Mouse (Mus musculus) heart, embryonic 12.5 days (tissue): ENCODE measurements at regions not wholly inside any gene's neighbourhood (a gene's known extent, or its start where the extent isn't known, plus 50 kb on each side); places are given as distances from the start of the nearest gene placed in this dataset.

Source experiments
- ATAC-seq: fragments of 200-750 bp; cut with Nextera tagmentation; 2 replicates; pipeline ENCODE4 v1.8.0; 2017; ENCODE audit warnings: moderate TSS enrichment, moderate library complexity; ENCODE audit not compliant: insufficient number of reproducible peaks, low FRiP score
- H3K27ac ChIP-seq: fragments of 300-500 bp; sonication (generic); 2 replicates; pipeline ENCODE4 v1.5.1; 2016; ENCODE audit warnings: mild to moderate bottlenecking, moderate library complexity; ENCODE audit not compliant: poor library complexity, severe bottlenecking
- H3K27me3 ChIP-seq: fragments of 300-500 bp; sonication (generic); replicated peaks from 2 replicates; pipeline ENCODE4 v1.6.1; 2016; ENCODE audit warnings: mild to moderate bottlenecking, moderate library complexity
- H3K36me3 ChIP-seq: fragments of 300-500 bp; sonication (generic); 2 replicates; pipeline ENCODE4 v1.6.1; 2016; ENCODE audit warnings: mild to moderate bottlenecking, moderate library complexity
- H3K4me1 ChIP-seq: fragments of 300-500 bp; sonication (generic); replicated peaks from 2 replicates; pipeline ENCODE4 v1.6.1; 2016; ENCODE audit warnings: mild to moderate bottlenecking
- H3K4me2 ChIP-seq: fragments of 300-500 bp; sonication (generic); 2 replicates; pipeline ENCODE4 v1.6.1; 2016; ENCODE audit warnings: mild to moderate bottlenecking, moderate library complexity
- H3K4me3 ChIP-seq: fragments of 300-500 bp; sonication (generic); 2 replicates; pipeline ENCODE4 v1.5.1; 2016; ENCODE audit warnings: mild to moderate bottlenecking
- H3K9ac ChIP-seq: fragments of 300-500 bp; sonication (generic); 2 replicates; pipeline ENCODE4 v1.6.1; 2016; ENCODE audit warnings: mild to moderate bottlenecking, moderate library complexity
- H3K9me3 ChIP-seq: fragments of 300-500 bp; sonication (generic); replicated peaks from 2 replicates; pipeline ENCODE4 v1.6.1; 2016; ENCODE audit warnings: mild to moderate bottlenecking, moderate library complexity
- WGBS: fragments of 180-500 bp; shearing (Covaris S2); methylation state at CpG from one replicate; pipeline ENCODE4 v1.1.7; 2016; 5-methylcytosine and 5-hydroxymethylcytosine counted together

DNA sequence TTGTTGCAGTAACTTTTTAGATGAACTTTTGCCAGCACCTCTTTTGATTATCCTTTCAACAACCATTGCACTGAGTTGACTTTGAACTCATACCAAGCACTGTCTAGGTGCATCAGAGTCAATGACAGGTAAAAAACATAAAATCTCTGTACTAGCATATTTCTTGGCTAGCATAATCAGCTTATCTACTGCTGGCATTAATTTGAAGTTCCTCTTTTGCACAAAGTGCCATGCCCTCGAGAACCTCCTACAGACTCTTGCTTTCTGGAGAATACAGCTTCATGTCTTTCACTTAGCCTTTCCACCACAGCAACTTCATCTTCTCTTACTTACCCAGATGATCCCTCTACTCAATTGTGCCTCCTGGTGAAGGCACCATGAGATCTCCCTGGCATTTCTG lies 85.3 kb upstream of the Il6 start:
- no peak for ATAC-seq
- Histone ChIP-seq H3K9me3 (no peaks in the 10 kb centered on the region), H3K27me3 (no peaks in the 10 kb centered on the region), H3K4me3 (no peak overlapping the region), H3K9ac (no peak overlapping the region), H3K27ac (no peak overlapping the region), H3K4me1 (no peaks in the 10 kb centered on the region), H3K36me3 (no peaks in the 10 kb centered on the region), H3K4me2 (no peak overlapping the region)
- WGBS, result 75% methylated on average over 1 of the region's 1 CpGs

DNA sequence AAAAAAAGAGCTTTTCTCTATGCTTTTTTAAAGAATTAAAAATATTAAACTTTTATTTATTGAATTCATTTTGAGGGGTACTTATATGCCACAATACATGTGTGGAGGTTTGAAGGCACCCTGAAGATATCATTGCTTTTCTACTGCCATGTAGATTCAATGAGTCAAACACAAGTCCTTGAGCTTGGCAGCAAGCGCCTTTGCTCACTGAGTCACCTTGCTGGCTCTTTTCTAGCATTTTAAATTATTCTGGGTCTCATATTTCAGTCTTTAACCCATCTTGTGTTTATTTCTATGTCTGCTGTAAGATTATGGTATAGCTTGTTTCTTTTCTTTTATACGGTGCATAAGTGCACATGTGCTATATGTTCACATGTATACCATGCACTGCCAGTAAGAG lies 83.5 kb upstream of the Il6 start:
- WGBS, result 84% methylated on average over 2 of the region's 2 CpGs
- Histone ChIP-seq H3K27ac (no peak overlapping the region), H3K4me1 (no peaks in the 10 kb centered on the region)

DNA sequence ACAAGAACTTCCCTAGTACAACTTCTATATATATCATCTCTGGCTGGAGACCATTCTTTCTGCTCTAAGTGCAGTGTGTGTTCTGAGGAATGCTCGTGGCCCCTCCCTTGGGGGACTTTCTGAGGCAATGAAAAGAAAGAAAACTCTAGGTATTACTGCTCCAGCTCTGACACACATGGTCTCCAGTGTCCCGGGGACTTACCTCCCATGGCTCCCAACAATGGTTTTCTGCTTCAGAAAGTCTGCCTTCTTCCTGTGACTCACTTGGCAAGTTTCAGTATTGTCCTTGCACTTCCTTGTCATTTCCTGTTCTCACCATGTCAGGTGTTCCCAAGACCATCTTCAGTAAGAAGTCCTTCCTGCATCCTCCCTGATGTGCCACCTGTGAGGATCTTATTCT lies 65.7 kb upstream of the Il6 start:
- ATAC-seq, result no peak
- H3K27me3 ChIP-seq, result no peaks in the 10 kb centered on the region
- no peak overlapping the region for H3K4me3 ChIP-seq
- peaks cover 9% of the 10 kb centered on the region for H3K4me1 ChIP-seq
- WGBS, result 40% methylated on average over 2 of the region's 2 CpGs
- no peak overlapping the region for H3K9ac ChIP-seq
- no peak overlapping the region for H3K27ac ChIP-seq
- H3K36me3 ChIP-seq, result no peaks in the 10 kb centered on the region
- H3K9me3 ChIP-seq, result no peaks in the 10 kb centered on the region
- no peak overlapping the region for H3K4me2 ChIP-seq

More for the DNA sequence above, 83.5 kb upstream of the Il6 start:
- Histone ChIP-seq H3K36me3 (no peaks in the 10 kb centered on the region), H3K4me2 (no peak overlapping the region), H3K4me3 (no peak overlapping the region), H3K9me3 (no peaks in the 10 kb centered on the region), H3K9ac (no peak overlapping the region), H3K27me3 (no peaks in the 10 kb centered on the region)
- no peak for ATAC-seq

DNA sequence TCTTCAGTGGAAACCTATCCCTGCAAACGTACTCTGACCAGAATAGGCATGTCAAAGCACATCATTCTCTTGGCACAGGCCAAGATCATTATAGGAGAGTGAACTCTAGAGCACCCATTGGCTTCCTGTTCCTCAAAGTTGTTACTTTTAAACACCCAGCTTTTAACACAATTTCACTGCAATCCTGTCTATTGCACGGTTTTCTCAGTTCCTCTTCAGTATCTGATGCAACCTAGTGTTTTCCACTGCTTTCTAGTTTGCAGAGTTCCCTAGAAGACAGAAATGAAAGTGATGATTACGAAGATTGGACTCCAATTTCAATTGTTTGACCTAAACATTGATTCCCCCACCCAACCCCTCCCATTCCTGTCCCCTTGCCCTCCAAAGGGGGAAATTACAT lies 64.8 kb upstream of the Il6 start:
- no peak overlapping the region for H3K4me3 ChIP-seq
- ATAC-seq, result no peak
- H3K36me3 ChIP-seq, result no peaks in the 10 kb centered on the region
- H3K9ac ChIP-seq, result no peak overlapping the region
- WGBS, result 69% methylated on average over 3 of the region's 3 CpGs
- no peaks in the 10 kb centered on the region for H3K27me3 ChIP-seq
- no peak overlapping the region for H3K27ac ChIP-seq
- H3K9me3 ChIP-seq, result no peaks in the 10 kb centered on the region
- no peak overlapping the region for H3K4me2 ChIP-seq
- peaks cover 9% of the 10 kb centered on the region for H3K4me1 ChIP-seq

DNA sequence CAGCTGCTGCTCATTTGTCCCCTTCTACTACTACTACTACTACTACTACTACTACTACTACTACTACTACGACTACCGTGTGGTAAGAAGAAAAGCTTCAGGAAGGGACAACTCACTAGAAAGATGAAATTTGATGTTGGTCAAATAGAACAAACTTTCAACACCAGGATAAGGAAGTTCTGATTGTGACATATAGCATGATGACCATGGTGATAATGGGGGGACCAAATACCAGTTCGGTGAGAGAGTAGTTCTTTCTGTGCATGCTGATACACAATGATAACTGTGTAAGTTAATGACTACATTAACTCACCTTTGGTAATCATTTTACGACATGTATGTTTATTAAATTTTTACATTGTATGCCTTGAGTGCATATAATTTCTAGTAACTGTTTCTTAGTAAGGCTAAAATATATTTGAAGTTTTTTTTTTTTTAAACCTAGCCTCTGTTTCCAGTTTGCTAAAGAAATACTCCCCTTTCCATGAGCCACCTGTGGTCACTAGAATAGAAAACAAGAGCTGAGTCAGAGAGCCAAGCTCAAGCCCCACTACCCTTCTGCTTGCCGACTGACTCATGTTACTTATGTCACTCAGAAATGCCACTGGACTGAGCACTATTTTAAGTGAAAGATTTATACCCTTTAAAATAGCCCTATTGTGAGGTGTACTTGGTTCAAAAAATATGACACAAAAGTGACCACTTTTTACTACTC lies 62.3 kb upstream of the Il6 start:
- Histone ChIP-seq H3K9ac (no peak overlapping the region), H3K4me2 (no peak overlapping the region), H3K36me3 (no peaks in the 10 kb centered on the region), H3K27ac (no peak overlapping the region), H3K4me3 (no peak overlapping the region), H3K9me3 (no peaks in the 10 kb centered on the region), H3K27me3 (peaks cover 4% of the 10 kb centered on the region), H3K4me1 (peaks cover 9% of the 10 kb centered on the region)
- 80% methylated on average over 5 of the region's 5 CpGs for WGBS
- no peak for ATAC-seq

DNA sequence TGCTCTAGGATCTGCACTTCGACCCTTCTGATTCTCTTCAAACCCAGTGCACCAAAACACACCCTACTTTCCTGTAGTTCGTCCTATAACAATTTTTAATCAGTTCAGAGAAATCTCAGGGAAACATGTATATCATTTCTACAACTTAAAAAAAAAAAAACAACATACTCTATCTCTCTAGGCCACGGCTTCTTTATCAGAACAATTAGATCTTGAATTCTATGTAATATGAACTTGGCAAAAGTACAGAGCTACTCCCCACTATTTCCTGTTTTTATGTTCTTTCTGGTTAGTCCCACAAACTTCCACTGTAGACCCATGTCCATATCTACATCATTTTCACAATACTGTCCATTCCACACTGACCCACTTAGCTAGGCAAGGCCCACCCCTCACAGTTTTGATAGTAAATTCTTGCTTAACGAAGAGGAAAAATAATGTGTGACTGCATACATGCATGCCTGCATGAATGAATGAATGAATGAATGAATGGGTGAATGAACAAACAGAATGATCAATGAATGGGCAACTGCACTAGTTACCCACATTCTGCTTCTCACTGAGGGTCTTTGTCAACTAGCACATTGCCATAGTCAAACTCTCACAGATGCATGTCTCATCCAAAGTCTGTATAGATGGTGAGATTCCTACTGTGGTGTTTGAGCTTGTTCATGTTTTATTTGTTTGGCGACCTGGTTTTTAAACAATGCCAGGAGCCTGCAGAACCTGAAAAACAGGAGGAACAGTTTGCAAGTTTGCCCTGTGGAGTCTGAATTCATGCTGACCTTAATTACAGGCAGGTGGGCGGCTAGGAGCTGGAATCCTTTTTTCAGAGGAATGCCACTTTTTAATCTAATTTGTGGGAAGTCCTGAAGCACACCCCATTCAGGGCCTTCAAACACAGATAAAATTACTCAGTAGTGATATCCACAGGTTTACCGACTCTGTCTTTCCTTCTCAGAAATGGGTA lies 61.2 kb upstream of the Il6 start:
- H3K27me3 ChIP-seq, result peaks cover 4% of the 10 kb centered on the region
- no peaks in the 10 kb centered on the region for H3K9me3 ChIP-seq
- no peak for ATAC-seq
- no peak overlapping the region for H3K9ac ChIP-seq
- H3K4me1 ChIP-seq, result peaks cover 8% of the 10 kb centered on the region
- no peak overlapping the region for H3K27ac ChIP-seq
- no peak overlapping the region for H3K4me2 ChIP-seq
- 68% methylated on average over 7 of the region's 7 CpGs for WGBS
- H3K36me3 ChIP-seq, result no peaks in the 10 kb centered on the region
- H3K4me3 ChIP-seq, result no peak overlapping the region
